Mouse (Mus musculus) liver, postnatal 0 days (tissue): Measurements from ENCODE around the gene Map3k4. TPM values are rescaled to one million over a fixed set of nuclear protein-coding genes. Genes with fewer than 3 reads are reported as not detected.
A peak's percentile ranks its signal among the peaks of the same experiment; 100 is the strongest.

ENCODE experiments used
- ATAC-seq: fragments of 200-750 bp; cut with Nextera tagmentation; 2 replicates; pipeline ENCODE4 v1.8.0; 2017; ENCODE audit warnings: mild to moderate bottlenecking, moderate library complexity
- DNase-seq: peaks from one replicate; pipeline ENCODE4 v3.0.0-alpha.2; 2016
- H3K27ac ChIP-seq: fragments of 300-500 bp; sonication (generic); 2 replicates; pipeline ENCODE4 v1.5.1; 2014; ENCODE audit warnings: antibody characterized with exemption, moderate library complexity, mild to moderate bottlenecking, low read depth
- H3K27me3 ChIP-seq: fragments of 300-500 bp; sonication (generic); 2 replicates; pipeline ENCODE4 v1.6.1; 2014; ENCODE audit warnings: low read length, control low read depth, mixed read lengths; ENCODE audit not compliant: insufficient read depth
- H3K36me3 ChIP-seq: fragments of 300-500 bp; sonication (generic); replicated peaks from 2 replicates; pipeline ENCODE4 v1.6.1; 2014; ENCODE audit warnings: mild to moderate bottlenecking, control low read depth, low read length, moderate library complexity, mixed read lengths; ENCODE audit not compliant: insufficient read depth
- H3K4me1 ChIP-seq: fragments of 300-500 bp; sonication (generic); 2 replicates; pipeline ENCODE4 v1.6.1; 2014; ENCODE audit warnings: antibody characterized with exemption, mild to moderate bottlenecking, control low read depth; ENCODE audit not compliant: insufficient read depth
- H3K4me2 ChIP-seq: fragments of 300-500 bp; sonication (generic); 2 replicates; pipeline ENCODE4 v1.6.1; 2014; ENCODE audit warnings: low read depth, mild to moderate bottlenecking, low read length, moderate library complexity, mixed read lengths
- H3K4me3 ChIP-seq: fragments of 300-500 bp; sonication (generic); 2 replicates; pipeline ENCODE4 v1.5.1; 2014; ENCODE audit warnings: low read depth, low read length
- H3K9ac ChIP-seq: fragments of 300-500 bp; sonication (generic); replicated peaks from 2 replicates; pipeline ENCODE4 v1.6.1; 2014; ENCODE audit warnings: mild to moderate bottlenecking, moderate library complexity
- H3K9me3 ChIP-seq: fragments of 300-500 bp; sonication (generic); 2 replicates; pipeline ENCODE4 v1.6.1; 2016; ENCODE audit warnings: mild to moderate bottlenecking, control low read depth, low read length, mixed read lengths
- CTCF ChIP-seq: sonication (generic); IDR thresholded peaks from 2 replicates; pipeline ENCODE4 v1.5.1; 2016; ENCODE audit warnings: antibody characterized with exemption, low read depth
- EP300 ChIP-seq: IDR thresholded peaks from 2 replicates; pipeline ENCODE4 v1.6.1; 2016; ENCODE audit warnings: antibody characterized with exemption, low read depth, mild to moderate bottlenecking
- WGBS: fragments of 180-500 bp; shearing (Covaris S2); extraction: QIAGEN DNeasy Blood & Tissue Kit; methylation state at CpG from one replicate; pipeline ENCODE4 v1.1.7; 2014; ENCODE audit not compliant: insufficient replicate concordance; 5-methylcytosine and 5-hydroxymethylcytosine counted together
- polyA plus RNA-seq: library from polyadenylated mRNA; unstranded; fragments of >200 nt; fragmentation: Nextera tagmentation; extraction: Ambion mirVana; gene quantifications from 2 replicates; pipeline ENCODE4 v1.2.1, GENCODE M21; 2015

Map3k4 gene
- polyA plus RNA-seq, 1 experiment from 2014 or later: 13.0 TPM

DNA sequence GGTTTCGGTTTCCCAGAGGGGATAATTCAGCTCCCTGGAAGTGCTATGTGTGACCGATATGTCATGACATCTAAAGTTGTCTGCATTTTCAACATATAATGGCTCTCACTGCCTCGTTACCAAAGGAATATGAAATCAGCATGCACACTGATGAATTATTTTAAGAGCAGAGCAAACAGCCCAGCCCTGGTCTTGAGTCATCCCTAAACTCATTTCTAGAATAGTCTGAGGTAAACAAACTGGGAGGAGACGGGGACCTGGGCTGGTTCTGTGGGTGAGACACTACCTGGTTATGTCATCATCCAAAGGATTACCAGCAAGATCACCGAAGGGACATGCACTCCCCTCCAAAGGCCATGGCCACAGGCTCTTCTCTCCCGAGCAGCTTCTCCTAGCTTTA, 33.0 kb upstream of the Map3k4 start:
- no peak for ATAC-seq
- DNase-seq: no peak
- 0 out of 2 replicates have a peak, but pooled peaks cover 4% of the 10 kb centered on the region for H3K27me3 ChIP-seq
- H3K9ac ChIP-seq: no peak overlapping the region
- H3K27ac ChIP-seq: no peak overlapping the region
- no peaks in the 10 kb centered on the region for H3K9me3 ChIP-seq
- H3K36me3 ChIP-seq: no peaks in the 10 kb centered on the region
- no peak overlapping the region for H3K4me3 ChIP-seq
- no peaks in the 10 kb centered on the region for H3K4me1 ChIP-seq
- H3K4me2 ChIP-seq: no peak overlapping the region
- 71% methylated on average over 6 of the region's 6 CpGs for WGBS
- no peak for TF ChIP-seq EP300
- no peak for TF ChIP-seq CTCF

DNA sequence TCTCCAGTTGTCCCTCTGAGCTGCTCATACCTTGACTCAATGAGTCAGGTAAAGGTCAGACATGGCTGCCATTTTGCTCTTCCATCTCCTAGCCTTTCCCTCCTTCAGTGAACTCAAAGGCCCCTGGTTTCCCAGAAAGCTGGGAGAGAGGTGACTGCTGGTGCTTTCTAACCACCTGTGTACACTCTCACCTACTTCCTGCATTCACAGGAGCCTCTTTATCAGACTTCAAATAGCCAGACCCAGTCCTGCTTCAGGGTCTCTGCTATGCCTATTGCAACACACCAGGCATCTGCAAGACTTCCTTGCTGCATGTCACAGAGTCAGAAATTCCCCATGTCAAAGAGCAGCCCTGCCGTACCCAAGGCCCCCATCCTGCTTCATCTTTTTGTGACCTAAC, 28.9 kb upstream of the Map3k4 start:
- Histone ChIP-seq H3K9ac (no peak overlapping the region), H3K4me3 (no peak overlapping the region), H3K27ac (no peak overlapping the region), H3K27me3 (0 out of 2 replicates have a peak, but pooled peaks cover 4% of the 10 kb centered on the region), H3K36me3 (no peaks in the 10 kb centered on the region), H3K4me1 (no peaks in the 10 kb centered on the region), H3K4me2 (no peak overlapping the region), H3K9me3 (no peaks in the 10 kb centered on the region)
- ATAC-seq (no peak), DNase-seq (no peak)
- WGBS: 74% methylated on average over 1 of the region's 1 CpGs
- TF ChIP-seq EP300 (no peak), CTCF (no peak)

- H3K27me3 ChIP-seq: 0 out of 2 replicates have a peak, but pooled peaks cover 4% of the 10 kb centered on the region
- WGBS: 81% methylated on average over 9 of the region's 9 CpGs
- no peak overlapping the region for H3K9ac ChIP-seq
- no peak overlapping the region for H3K4me2 ChIP-seq
- DNase-seq (no peak), ATAC-seq (no peak)
- no peaks in the 10 kb centered on the region for H3K36me3 ChIP-seq
- TF ChIP-seq CTCF (no peak), EP300 (no peak)
- H3K4me3 ChIP-seq: no peak overlapping the region
- H3K27ac ChIP-seq: no peak overlapping the region
- H3K4me1 ChIP-seq: no peaks in the 10 kb centered on the region
- no peaks in the 10 kb centered on the region for H3K9me3 ChIP-seq
These were observed 25.2 kb upstream of the Map3k4 start for GRCm38 (mm10) chr17:12343702-12344376.

GRCm38 (mm10) chr17:12337156-12337555, 18.6 kb upstream of the Map3k4 start:
- H3K9me3 ChIP-seq: no peaks in the 10 kb centered on the region
- no peak for ATAC-seq
- H3K27ac ChIP-seq: no peak overlapping the region
- no peak for DNase-seq
- no peak overlapping the region for H3K4me2 ChIP-seq
- H3K4me3 ChIP-seq: no peak overlapping the region
- TF ChIP-seq EP300 (no peak), CTCF (no peak)
- no peaks in the 10 kb centered on the region for H3K4me1 ChIP-seq
- WGBS: 83% methylated on average over 4 of the region's 4 CpGs
- H3K27me3 ChIP-seq: no peaks in the 10 kb centered on the region
- H3K9ac ChIP-seq: no peak overlapping the region
- H3K36me3 ChIP-seq: no peaks in the 10 kb centered on the region

DNA sequence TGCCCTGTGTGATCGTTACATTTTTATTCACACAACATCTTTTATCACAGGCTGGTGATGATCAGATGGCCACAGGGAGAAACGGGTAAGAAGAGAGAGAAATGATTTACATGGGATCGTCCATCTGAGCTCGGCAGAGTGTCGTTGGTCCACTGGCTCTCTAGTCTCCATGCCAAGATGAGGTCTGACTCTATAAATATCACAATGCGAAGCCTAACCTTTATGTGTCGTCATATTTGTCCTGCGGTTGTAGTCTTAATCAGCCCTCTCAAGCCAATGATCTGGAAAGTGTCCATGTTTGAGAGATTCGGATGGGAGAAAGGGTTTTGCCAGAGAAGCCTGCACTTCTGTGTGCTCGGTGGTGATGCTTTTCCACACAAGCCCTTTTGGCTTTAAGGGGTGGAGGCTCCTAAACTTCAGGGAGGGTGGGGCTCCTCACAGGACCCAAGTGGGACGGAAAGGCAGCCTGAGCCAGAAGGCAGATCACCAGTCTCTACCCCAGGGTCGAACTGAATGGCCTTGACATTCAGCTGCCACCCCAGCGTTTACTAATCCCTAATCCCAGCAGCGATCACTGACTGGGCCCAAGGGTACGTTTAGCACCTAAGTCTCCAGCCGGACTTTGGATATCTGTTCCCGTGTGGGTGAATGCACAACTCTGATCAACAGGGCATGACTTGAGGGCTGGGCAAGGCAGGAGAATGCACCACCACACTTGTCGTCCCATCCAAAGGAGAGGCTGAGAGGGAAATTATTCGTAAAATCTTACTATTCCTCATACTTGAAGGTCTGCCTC, 17.7 kb upstream of the Map3k4 start:
- TF ChIP-seq EP300 (no peak), CTCF (no peak)

DNA sequence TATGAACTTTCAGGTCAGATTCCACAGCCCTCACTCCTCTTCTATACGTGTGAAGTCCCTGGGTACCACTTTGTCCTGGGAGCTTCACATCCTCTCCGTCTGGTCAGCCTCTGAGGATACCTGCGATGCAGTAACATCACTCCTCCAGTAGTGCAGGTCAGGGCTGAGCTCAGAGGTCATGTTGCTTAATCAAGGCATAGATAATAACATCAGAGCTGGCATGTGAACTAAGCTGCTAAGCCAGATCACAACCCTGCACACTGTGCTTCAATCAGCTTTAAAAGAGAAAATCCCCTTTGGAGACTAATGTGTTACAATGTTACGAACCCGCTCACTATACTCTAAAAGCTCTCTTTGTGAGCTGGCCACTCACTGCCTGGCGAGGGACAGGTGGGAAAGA, 16.5 kb upstream of the Map3k4 start:
- no peak overlapping the region for H3K9ac ChIP-seq
- H3K4me3 ChIP-seq: no peak overlapping the region
- no peaks in the 10 kb centered on the region for H3K27me3 ChIP-seq
- DNase-seq: no peak
- H3K4me1 ChIP-seq: no peaks in the 10 kb centered on the region
- H3K4me2 ChIP-seq: no peak overlapping the region
- no peaks in the 10 kb centered on the region for H3K36me3 ChIP-seq
- H3K9me3 ChIP-seq: no peaks in the 10 kb centered on the region
- TF ChIP-seq CTCF: no peak
- no peak for TF ChIP-seq EP300
- peak; percentile 60 for ATAC-seq
- H3K27ac ChIP-seq: no peak overlapping the region
- 53% methylated on average over 6 of the region's 6 CpGs for WGBS

More for the DNA sequence above, 17.7 kb upstream of the Map3k4 start:
- no peaks in the 10 kb centered on the region for H3K4me1 ChIP-seq
- H3K36me3 ChIP-seq: no peaks in the 10 kb centered on the region
- no peak overlapping the region for H3K9ac ChIP-seq
- WGBS: 72% methylated on average over 19 of the region's 19 CpGs
- no peak overlapping the region for H3K27ac ChIP-seq
- H3K4me3 ChIP-seq: no peak overlapping the region
- H3K9me3 ChIP-seq: no peaks in the 10 kb centered on the region
- DNase-seq (no peak), ATAC-seq (no peak)
- no peak overlapping the region for H3K4me2 ChIP-seq
- H3K27me3 ChIP-seq: no peaks in the 10 kb centered on the region
